ENCODE assay signal across 8 mouse cellular contexts in genomic region chr11:49712555-49713335, GRCm38 (mm10). TPM values are rescaled to one million over a fixed set of nuclear protein-coding genes. Genes with fewer than 3 reads are reported as not detected.
DNase-seq lines count a peak whose midpoint lies in the region; ATAC-seq and TF ChIP-seq lines count a peak whose summit lies in the region.

Gene Cnot6, minus strand, starts transcription at chr11:49712723.

- peak within 1 kb of the TSS; percentile 75 for H3K4me2 ChIP-seq in forebrain, embryonic 15.5 days (replicated peaks)

- H3K9me3 ChIP-seq in ES-E14 (ENCODE audit: control insufficient read depth, insufficient read depth, low read depth, low read length): no peaks in the 10 kb centered on the region
- no peaks in the 10 kb centered on the region for H3K9me3 ChIP-seq in forebrain, embryonic 15.5 days

- peak; percentile 98 for DNase-seq in ES-E14 (ENCODE audit: low read depth, low spot score)
- peak; percentile 97 for DNase-seq in cerebellum, adult 11-12 months
- peak; percentile 96 for DNase-seq in heart, postnatal 25 days (ENCODE audit: low spot score)
- peak; percentile 97 for DNase-seq in layer of hippocampus, adult 18-20 months (ENCODE audit: low spot score in 2 of 2)
- DNase-seq in lung, adult 2 months: peak; percentile 95
- peak; percentile 97 to 98 for DNase-seq in thymus, adult 18-20 months

- intact Hi-C loops in heart, postnatal 25 days (cut with DNase I): no loop called here

- peak within 1 kb of the TSS; percentile 99 for H3K9ac ChIP-seq in ES-E14 (ENCODE audit: insufficient read depth, low read depth, low read length, poor library complexity, severe bottlenecking)
- H3K9ac ChIP-seq in forebrain, embryonic 15.5 days (replicated peaks): peak within 1 kb of the TSS; percentile 100

- H3K27ac ChIP-seq in ES-E14 (ENCODE audit: insufficient read depth, low read depth, low read length, poor library complexity, severe bottlenecking): peak within 1 kb of the TSS; percentile 92
- H3K27ac ChIP-seq in forebrain, embryonic 15.5 days (replicated peaks): peak within 1 kb of the TSS; percentile 98

- H3K4me3 ChIP-seq in ES-E14 (ENCODE audit: insufficient read depth in 1 of 2, low read depth in 1 of 2, low read length in 2 of 2, poor library complexity in 1 of 2, severe bottlenecking in 1 of 2): peak within 1 kb of the TSS; percentile 91 to 97
- peak within 1 kb of the TSS; percentile 99 for H3K4me3 ChIP-seq in forebrain, embryonic 15.5 days
- H3K4me3 ChIP-seq in lung, adult 2 months (replicated peaks; ENCODE audit: extremely low read depth, low read depth, low read length): peak within 1 kb of the TSS; percentile 75

- peaks cover 2% of the 10 kb centered on the region; the same call in 1 of the 2 replicates for H3K36me3 ChIP-seq in ES-E14 (ENCODE audit: control insufficient read depth, insufficient read depth, low read length, poor library complexity, severe bottlenecking)
- peaks cover 2% of the 10 kb centered on the region; the same call in 1 of the 2 replicates for H3K36me3 ChIP-seq in forebrain, embryonic 15.5 days

- in situ Hi-C loops in ES-E14 (cut with MboI; ENCODE audit: low sequenced_read_pairs in 2 of 2, unreplicated experiment in 2 of 2): no loop called here

- H3K4me1 ChIP-seq in ES-E14 (ENCODE audit: control insufficient read depth in 2 of 2, insufficient read depth in 2 of 2, low read length in 2 of 2, poor library complexity in 1 of 2): peaks cover 4 to 5% of the 10 kb centered on the region in 2 experiments; a peak in 2 of 4 replicates
- peaks cover 46% of the 10 kb centered on the region for H3K4me1 ChIP-seq in forebrain, embryonic 15.5 days
- peaks cover 12% of the 10 kb centered on the region for H3K4me1 ChIP-seq in lung, adult 2 months (ENCODE audit: control insufficient read depth, insufficient read depth, low read length)

- no peak; the same call in 1 of the 2 replicates for TF ChIP-seq POLR2A in lung, adult 2 months (IDR thresholded peaks at IDR 0.05; ENCODE audit: borderline replicate concordance, extremely low read depth, low read depth, low read length)

- TF ChIP-seq CTCF in lung, adult 2 months (IDR thresholded peaks at IDR 0.05; ENCODE audit: insufficient read depth, low read length): no peak

- no peaks in the 10 kb centered on the region for H3K27me3 ChIP-seq in forebrain, embryonic 15.5 days

- peak; percentile 97 for ATAC-seq in forebrain, embryonic 15.5 days (replicated peaks)
- ATAC-seq in neutrophil, adult 5-6 weeks (ENCODE audit: extremely low read depth, insufficient number of reproducible peaks, low FRiP score, poor library complexity, severe bottlenecking): peak; percentile 98

- WGBS in forebrain, embryonic 15.5 days: under 1% methylated on average over 61 of the region's 65 CpGs
- 2% methylated on average over 63 of the region's 65 CpGs for WGBS in lung, adult 2 months

TF ChIP-seq in ES-E14, 5 proteins besides CTCF, POLR2A, EP300 and RAD21:
- TF ChIP-seq MAFK (IDR thresholded peaks at IDR 0.05; ENCODE audit: insufficient read depth, low read depth, low read length) (no peak), HCFC1 (IDR thresholded peaks at IDR 0.05; ENCODE audit: borderline replicate concordance, insufficient read depth, low read length) (peak; percentile 70; the same call in 1 of the 2 replicates)

RNA-seq across cellular contexts. Expression of gene Cnot6, which starts in this region (rescaled TPM):
- 39.4 and 45.8 TPM in 2 replicates for total RNA-seq in ES-E14 (2012; rRNA removed)
- 69.9 and 78.7 TPM in 2 replicates for polyA plus RNA-seq in forebrain, embryonic 15.5 days (2015; fragmentation: Nextera tagmentation; extraction: Ambion mirVana)
- total RNA-seq in heart, postnatal 25 days (2021): 10 to 100 TPM; 20.9 to 25.0 TPM
- total RNA-seq in layer of hippocampus, adult 18-20 months (2021): 10 to 100 TPM; 48.3 to 48.8 TPM
- polyA plus RNA-seq in lung, adult 2 months (2012; rRNA removed): 9.5 and 15.3 TPM in 2 replicates
- 62.1 and 65.9 TPM in 2 replicates for total RNA-seq in neutrophil, adult 5-6 weeks (2017)

Comparison
In these comparisons a context has a peak if more than half of its experiments do, and no peak if none do; other contexts are left out.
1. Peak in every context shown above with its lines: DNase-seq, ATAC-seq, H3K4me3 ChIP-seq and H3K27ac ChIP-seq.